Mouse (Mus musculus): Measurements from ENCODE around the gene Ugp2.

Gene Ugp2

GRCm38 (mm10) chr11:21371122-21371806 is at the start of gene Ugp2:
Gene Ugp2, minus strand, starts transcription at chr11:21371201.
- DNase-seq: peak; percentile 98

- no peak for DNase-seq
Measured at GRCm38 (mm10) chr11:21414911-21415381, 43.9 kb upstream of the Ugp2 start.

DNA sequence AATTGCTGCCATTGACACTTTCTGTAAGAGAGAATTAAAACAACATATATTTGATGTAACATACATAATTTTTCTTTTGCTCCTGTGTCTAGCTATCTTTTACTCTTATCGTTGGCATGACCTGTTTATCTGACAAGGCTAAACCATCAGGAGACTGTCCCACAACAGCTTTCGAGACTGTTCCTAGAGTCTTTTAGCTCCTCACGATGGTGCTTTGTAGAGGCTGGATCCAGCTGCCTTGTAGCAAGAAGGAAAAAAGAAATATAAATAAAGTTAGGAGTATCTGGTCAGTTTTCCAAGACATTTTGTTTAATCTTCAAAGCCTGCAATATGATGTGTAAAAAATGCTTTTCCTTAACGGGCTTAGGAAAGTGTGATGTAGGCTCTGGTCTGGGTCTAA is 35.7 kb upstream of the Ugp2 start:
- DNase-seq: no peak

GRCm38 (mm10) chr11:21406141-21406540 is 35.1 kb upstream of the Ugp2 start:
- DNase-seq: no peak

- DNase-seq: no peak
Measured at GRCm38 (mm10) chr11:21403877-21404276, 32.9 kb upstream of the Ugp2 start.

DNA sequence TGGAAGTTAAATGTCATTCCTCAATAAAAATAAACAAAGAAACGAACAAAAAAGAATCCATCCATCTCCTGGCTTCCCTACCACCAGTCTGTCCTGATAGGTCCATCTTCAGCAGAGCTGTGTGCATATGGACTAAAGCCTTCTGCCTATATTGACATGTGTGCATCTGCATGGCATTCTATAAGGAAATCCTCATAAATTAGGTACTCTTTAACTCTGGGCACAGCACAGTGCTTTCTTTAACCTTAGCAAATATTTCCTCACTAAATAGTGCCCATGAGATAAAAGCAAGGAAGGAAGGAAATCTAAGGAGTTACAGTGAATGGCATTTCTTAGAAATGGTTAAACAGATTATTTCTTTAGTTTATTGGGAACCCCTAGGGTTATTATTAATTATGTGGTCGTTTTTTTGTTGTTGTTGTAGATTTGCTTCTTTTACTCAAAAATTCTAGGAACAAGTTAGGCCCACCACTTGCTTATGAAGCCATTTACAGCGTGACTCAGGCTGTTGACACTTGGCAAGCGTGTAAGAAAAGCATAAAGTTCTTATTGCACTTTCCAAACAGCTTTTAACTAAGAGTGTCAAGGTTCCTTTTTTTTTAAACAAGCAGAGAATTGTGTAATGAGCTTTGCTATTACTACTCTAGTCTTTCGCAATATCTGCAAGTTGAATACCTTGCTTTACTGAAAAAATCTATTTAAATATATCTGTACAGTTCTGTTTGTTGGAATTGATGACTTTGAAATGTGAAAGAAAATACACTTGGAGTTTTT is 31.7 kb upstream of the Ugp2 start:
- no peak for DNase-seq

GRCm38 (mm10) chr11:21401248-21401647 is 30.2 kb upstream of the Ugp2 start:
- DNase-seq: no peak

- DNase-seq: no peak
Measured at GRCm38 (mm10) chr11:21399186-21399681, 28.2 kb upstream of the Ugp2 start.

- DNase-seq: no peak
Measured at GRCm38 (mm10) chr11:21398464-21398863, 27.5 kb upstream of the Ugp2 start.

GRCm38 (mm10) chr11:21386790-21387189 is 15.8 kb upstream of the Ugp2 start:
- DNase-seq: no peak

GRCm38 (mm10) chr11:21374096-21374495 is 3.1 kb upstream of the Ugp2 start:
- no peak for DNase-seq

GRCm38 (mm10) chr11:21370399-21371121 is 441 bp downstream of the Ugp2 start:
- DNase-seq: peak; percentile 62

DNA sequence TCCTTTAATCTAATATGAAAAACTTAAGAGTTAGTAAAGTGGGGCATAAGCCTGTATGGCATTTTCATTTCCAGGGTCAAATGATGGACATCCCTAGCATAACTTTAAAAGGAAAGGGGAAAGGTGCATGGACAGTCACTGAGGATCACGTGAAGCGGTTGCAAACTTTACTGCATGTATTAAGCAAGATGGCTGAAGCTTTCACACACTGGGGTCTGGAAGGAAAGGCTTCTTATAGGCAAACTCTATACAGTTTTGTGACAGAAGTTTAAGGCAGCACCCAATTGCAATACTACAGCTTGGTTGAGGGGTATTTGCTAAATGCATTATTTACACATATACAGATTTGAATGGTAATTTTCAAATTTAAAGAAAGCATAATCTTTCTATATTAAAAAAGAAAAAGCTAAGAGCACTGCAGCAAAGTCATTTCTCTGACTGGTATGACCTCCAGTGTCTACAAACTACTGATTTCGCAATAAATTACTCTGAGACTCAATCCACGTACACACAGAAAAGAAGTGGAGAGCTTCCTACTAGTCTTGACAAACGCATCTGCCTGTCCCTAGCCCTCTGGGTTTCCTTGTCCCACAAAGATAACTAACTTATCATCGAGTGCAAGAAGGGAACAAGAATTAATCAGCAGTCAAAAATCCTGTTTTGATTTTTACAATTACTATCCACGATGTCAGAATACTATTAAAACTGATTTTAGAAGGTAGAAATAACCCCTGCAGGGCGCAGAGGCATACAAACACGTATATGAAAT is 1.6 kb downstream of the Ugp2 start:
- no peak for DNase-seq

DNA sequence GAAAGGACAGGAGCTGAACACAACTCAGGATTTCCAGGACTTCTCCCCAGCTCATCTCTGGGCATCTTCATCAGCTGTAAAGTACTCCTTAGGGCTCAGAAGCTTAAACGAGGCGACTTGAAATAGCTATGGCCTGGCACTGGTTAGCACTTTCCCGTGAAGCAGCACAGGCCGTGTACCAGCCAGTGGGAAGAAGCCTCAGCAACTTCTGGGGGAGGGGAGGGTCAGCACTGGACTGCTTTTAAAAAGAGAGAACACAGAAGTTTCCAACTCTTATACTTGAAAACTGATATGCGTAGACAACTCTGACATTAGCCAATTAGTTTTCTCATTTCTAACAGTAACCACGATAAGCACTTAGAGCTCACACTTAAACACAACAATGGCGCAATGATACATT is 2.5 kb downstream of the Ugp2 start:
- no peak for DNase-seq

- DNase-seq: no peak
Measured at GRCm38 (mm10) chr11:21363144-21363940, 7.7 kb downstream of the Ugp2 start.

- DNase-seq: no peak
Measured at GRCm38 (mm10) chr11:21351296-21351695, 19.7 kb downstream of the Ugp2 start.

DNA sequence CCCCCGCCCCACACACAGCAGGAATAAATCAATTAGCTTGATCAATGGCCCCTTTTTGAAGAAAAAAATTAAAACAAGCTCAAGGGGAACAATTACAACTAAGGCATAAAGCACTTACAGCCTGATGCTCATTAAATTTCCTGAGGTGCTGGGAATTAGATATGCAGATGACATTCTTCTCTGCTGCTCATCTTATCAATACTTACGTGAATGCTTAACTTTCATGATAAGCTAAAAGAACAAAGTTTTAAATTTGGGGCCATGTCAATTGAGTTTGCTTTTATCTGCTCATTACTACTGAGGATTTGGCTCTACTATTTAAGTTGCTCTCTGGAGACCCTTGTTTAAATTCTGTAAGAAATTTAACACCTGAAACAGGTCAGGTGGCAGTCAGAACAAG is 22.1 kb downstream of the Ugp2 start:
- DNase-seq: no peak

DNA sequence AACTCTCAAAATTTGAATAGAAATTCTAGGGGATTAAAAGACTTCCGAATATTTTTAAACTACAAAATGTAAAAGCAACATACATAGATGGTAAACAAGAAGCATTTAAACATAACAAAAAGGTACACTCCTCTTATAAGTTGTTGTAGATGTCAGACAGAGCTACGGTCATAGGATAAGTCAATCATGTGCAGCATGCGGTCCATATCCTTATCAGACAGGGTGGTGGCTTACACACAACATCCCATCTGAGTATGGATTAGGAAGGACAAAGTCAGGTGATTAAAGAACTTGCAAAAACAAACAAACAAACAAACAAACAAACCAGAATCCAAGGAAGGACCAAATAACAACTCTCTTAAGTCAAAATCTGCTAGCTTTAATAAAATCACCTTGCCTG is 25.0 kb downstream of the Ugp2 start:
- no peak for DNase-seq

GRCm38 (mm10) chr11:21343490-21343889 is 27.5 kb downstream of the Ugp2 start:
- DNase-seq: no peak

GRCm38 (mm10) chr11:21339088-21339487 is 31.9 kb downstream of the Ugp2 start:
- no peak for DNase-seq

GRCm38 (mm10) chr11:21337855-21338254 is 33.1 kb downstream of the Ugp2 start:
- no peak for DNase-seq
